Mouse (Mus musculus) cortical plate, adult 2 months (tissue): ENCODE measurements around the gene Wiz. TPM values are rescaled to one million over a fixed set of nuclear protein-coding genes. Genes with fewer than 3 reads are reported as not detected.

Source experiments
- H3K27ac ChIP-seq: fragments of 200-500 bp; 2 replicates; pipeline ENCODE4 v1.5.1; 2012; ENCODE audit warnings: low read length, control low read depth, inconsistent platforms; ENCODE audit not compliant: insufficient read depth
- H3K4me1 ChIP-seq: fragments of 200-500 bp; 2 replicates; pipeline ENCODE4 v1.6.1; 2011; ENCODE audit warnings: low read length; ENCODE audit not compliant: control insufficient read depth, insufficient read depth
- H3K4me3 ChIP-seq: fragments of 200-500 bp; 2 replicates; pipeline ENCODE4 v1.5.1; 2011; ENCODE audit warnings: mild to moderate bottlenecking, low read length, control low read depth; ENCODE audit not compliant: insufficient read depth
- CTCF ChIP-seq: fragments of 200-500 bp; IDR thresholded peaks from 2 replicates; pipeline ENCODE4 v1.5.1; 2011; ENCODE audit warnings: mild to moderate bottlenecking, control low read depth, low read length; ENCODE audit not compliant: insufficient read depth; ENCODE audit errors: extremely low read depth
- POLR2A ChIP-seq: fragments of 200-500 bp; IDR thresholded peaks from 2 replicates; pipeline ENCODE4 v1.6.1; 2011; ENCODE audit warnings: mild to moderate bottlenecking, low read length, control low read depth; ENCODE audit not compliant: insufficient read depth; ENCODE audit errors: extremely low read depth
- polyA plus RNA-seq: library from polyadenylated mRNA; depleted of rRNA; stranded (reverse); fragments of >200 nt; gene quantifications from 2 replicates; pipeline ENCODE4 v1.2.3, GENCODE M21; 2012

Gene Wiz
- polyA plus RNA-seq, 1 experiment: 36.9 TPM

- no peak overlapping the region for H3K27ac ChIP-seq
- H3K4me3 ChIP-seq: peak overlapping the region; percentile 82
- no peak for TF ChIP-seq CTCF
- TF ChIP-seq POLR2A: no peak
- H3K4me1 ChIP-seq: peaks cover 2% of the 10 kb centered on the region
Measured at GRCm38 (mm10) chr17:32363821-32364301, 25.4 kb downstream of the Wiz start.

GRCm38 (mm10) chr17:32362686-32363085, 26.6 kb downstream of the Wiz start:
- H3K27ac ChIP-seq: no peak overlapping the region
- H3K4me1 ChIP-seq: peaks cover 2% of the 10 kb centered on the region
- TF ChIP-seq CTCF (no peak), POLR2A (no peak)
- H3K4me3 ChIP-seq: no peak overlapping the region

- TF ChIP-seq POLR2A: no peak
- no peak for TF ChIP-seq CTCF
- Histone ChIP-seq H3K4me1 (peaks cover 2% of the 10 kb centered on the region), H3K4me3 (no peak overlapping the region), H3K27ac (no peak overlapping the region)
Measured at GRCm38 (mm10) chr17:32359928-32360327, 29.3 kb downstream of the Wiz start.

- peaks cover 2% of the 10 kb centered on the region for H3K4me1 ChIP-seq
- H3K4me3 ChIP-seq: no peak overlapping the region
- peak overlapping the region; percentile 31; the same call in 1 of the 2 replicates for H3K27ac ChIP-seq
- TF ChIP-seq POLR2A (no peak), CTCF (no peak)
Measured at GRCm38 (mm10) chr17:32358943-32359340, 30.3 kb downstream of the Wiz start.

GRCm38 (mm10) chr17:32358192-32358942, 30.9 kb downstream of the Wiz start:
- H3K4me1 ChIP-seq: peaks cover 2% of the 10 kb centered on the region
- no peak for TF ChIP-seq CTCF
- TF ChIP-seq POLR2A: no peak
- no peak overlapping the region for H3K4me3 ChIP-seq
- 0 out of 2 replicates have a peak overlapping the region, but pooled peaks have one; percentile 31 for H3K27ac ChIP-seq

- Histone ChIP-seq H3K27ac (no peak overlapping the region), H3K4me1 (no peaks in the 10 kb centered on the region), H3K4me3 (no peak overlapping the region)
- TF ChIP-seq CTCF: no peak
- TF ChIP-seq POLR2A: no peak
Measured at GRCm38 (mm10) chr17:32356766-32357760, 32.2 kb downstream of the Wiz start.

GRCm38 (mm10) chr17:32356281-32356680, 33.0 kb downstream of the Wiz start:
- Histone ChIP-seq H3K27ac (no peak overlapping the region), H3K4me3 (no peak overlapping the region), H3K4me1 (no peaks in the 10 kb centered on the region)
- TF ChIP-seq CTCF: no peak
- TF ChIP-seq POLR2A: no peak

- Histone ChIP-seq H3K27ac (no peak overlapping the region), H3K4me3 (no peak overlapping the region), H3K4me1 (no peaks in the 10 kb centered on the region)
- TF ChIP-seq CTCF: no peak
- no peak for TF ChIP-seq POLR2A
Measured at GRCm38 (mm10) chr17:32355031-32355430, 34.2 kb downstream of the Wiz start.

GRCm38 (mm10) chr17:32354211-32354610, 35.0 kb downstream of the Wiz start:
- no peaks in the 10 kb centered on the region for H3K4me1 ChIP-seq
- H3K4me3 ChIP-seq: no peak overlapping the region
- no peak overlapping the region for H3K27ac ChIP-seq
- TF ChIP-seq CTCF (no peak), POLR2A (no peak)

GRCm38 (mm10) chr17:32353696-32354095, 35.5 kb downstream of the Wiz start:
- Histone ChIP-seq H3K27ac (peak overlapping the region; percentile 29; the same call in 1 of the 2 replicates), H3K4me3 (no peak overlapping the region), H3K4me1 (peaks cover 2% of the 10 kb centered on the region; the same call in 1 of the 2 replicates)
- no peak for TF ChIP-seq CTCF
- TF ChIP-seq POLR2A: no peak
